Mouse (Mus musculus): ENCODE data around the gene Ltb.

GRCm38 (mm10) chr17:35219601-35220041, 25.4 kb downstream of the Ltb start:
- TF ChIP-seq CTCF (IDR thresholded peaks at IDR 0.05; ENCODE audit: borderline replicate concordance, extremely low read depth, insufficient read depth, insufficient read length) (no peak), POLR2A (IDR thresholded peaks at IDR 0.05; ENCODE audit: borderline replicate concordance, extremely low read depth, insufficient read depth, insufficient read length, poor library complexity, severe bottlenecking) (no peak)

Measured in brain, embryonic 14.5 days (tissue).